Mouse (Mus musculus): ENCODE results near the gene Ggnbp2. TPM values are rescaled to one million over a fixed set of nuclear protein-coding genes. Genes with fewer than 3 reads are reported as not detected.

Gene Ggnbp2
- polyA plus RNA-seq, 1 experiment: 48.6 TPM

DNA sequence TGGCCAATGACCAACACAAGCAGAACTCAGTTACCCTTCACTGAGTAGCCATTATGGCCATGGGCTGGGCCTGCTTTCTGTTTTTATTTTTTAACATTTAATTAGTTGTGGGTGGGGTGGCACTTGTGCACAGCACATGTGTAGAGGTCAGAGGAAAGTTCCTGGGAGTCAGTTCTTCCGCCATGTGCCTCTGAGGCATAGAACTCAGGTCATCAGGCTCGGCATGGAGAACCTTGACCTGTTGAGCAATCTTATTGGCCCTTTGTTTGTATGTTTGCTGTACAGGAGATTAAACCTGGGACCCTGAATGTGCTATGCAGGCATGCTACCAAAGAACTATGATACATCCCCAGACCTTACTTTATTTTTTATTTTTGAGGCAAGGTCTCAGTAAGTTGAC lies 18.9 kb upstream of the Ggnbp2 start:
- TF ChIP-seq CTCF (conservative IDR thresholded peaks at IDR 0.05; ENCODE audit: insufficient read depth, insufficient read length, low read depth, low read length) (no peak), POLR2A (IDR thresholded peaks at IDR 0.05; ENCODE audit: low read depth, low read length) (no peak)
- Histone ChIP-seq H3K4me1 (ENCODE audit: control insufficient read depth, insufficient read depth, low read length) (peaks cover 6% of the 10 kb centered on the region; the same call in 1 of the 2 replicates), H3K36me3 (ENCODE audit: control insufficient read depth, insufficient read depth, low read length) (peaks cover 5% of the 10 kb centered on the region; the same call in 1 of the 2 replicates), H3K27me3 (replicated peaks; ENCODE audit: control insufficient read depth, insufficient read depth, low read length) (no peaks in the 10 kb centered on the region), H3K27ac (ENCODE audit: insufficient read depth, low read depth, low read length) (no peak overlapping the region), H3K4me3 (ENCODE audit: insufficient read depth, low read depth, low read length) (no peak overlapping the region)
- DNase-seq: no peak
- 55% methylated on average over 2 of the region's 2 CpGs for WGBS

DNA sequence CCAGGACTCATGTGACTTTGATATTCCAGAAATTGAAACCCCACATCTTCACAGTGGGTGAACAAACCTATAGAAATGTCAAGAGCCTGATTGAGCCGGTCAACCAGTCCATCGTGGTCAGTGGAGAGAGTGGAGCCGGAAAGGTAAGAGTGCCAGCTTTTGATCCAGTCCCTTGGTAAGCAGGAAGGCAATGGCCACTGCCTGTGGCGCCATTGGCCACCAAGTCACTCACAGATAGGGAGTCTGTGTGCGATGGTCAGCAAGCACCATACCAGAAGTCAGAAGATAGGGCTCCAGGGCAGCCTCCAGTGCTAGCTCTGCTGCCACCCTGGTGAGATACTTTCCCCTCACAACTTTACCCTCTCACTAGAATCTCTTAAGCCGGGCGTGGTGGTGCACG lies 17.4 kb upstream of the Ggnbp2 start:
- Histone ChIP-seq H3K4me1 (ENCODE audit: control insufficient read depth, insufficient read depth, low read length) (peaks cover 6% of the 10 kb centered on the region; the same call in 1 of the 2 replicates), H3K4me3 (ENCODE audit: insufficient read depth, low read depth, low read length) (no peak overlapping the region), H3K27me3 (replicated peaks; ENCODE audit: control insufficient read depth, insufficient read depth, low read length) (no peaks in the 10 kb centered on the region), H3K36me3 (ENCODE audit: control insufficient read depth, insufficient read depth, low read length) (peaks cover 5% of the 10 kb centered on the region; the same call in 1 of the 2 replicates), H3K27ac (ENCODE audit: insufficient read depth, low read depth, low read length) (no peak overlapping the region)
- no peak for TF ChIP-seq POLR2A (IDR thresholded peaks at IDR 0.05; ENCODE audit: low read depth, low read length)
- no peak for TF ChIP-seq CTCF (conservative IDR thresholded peaks at IDR 0.05; ENCODE audit: insufficient read depth, insufficient read length, low read depth, low read length)
- no peak for DNase-seq
- WGBS: 93% methylated on average over 8 of the region's 8 CpGs

DNA sequence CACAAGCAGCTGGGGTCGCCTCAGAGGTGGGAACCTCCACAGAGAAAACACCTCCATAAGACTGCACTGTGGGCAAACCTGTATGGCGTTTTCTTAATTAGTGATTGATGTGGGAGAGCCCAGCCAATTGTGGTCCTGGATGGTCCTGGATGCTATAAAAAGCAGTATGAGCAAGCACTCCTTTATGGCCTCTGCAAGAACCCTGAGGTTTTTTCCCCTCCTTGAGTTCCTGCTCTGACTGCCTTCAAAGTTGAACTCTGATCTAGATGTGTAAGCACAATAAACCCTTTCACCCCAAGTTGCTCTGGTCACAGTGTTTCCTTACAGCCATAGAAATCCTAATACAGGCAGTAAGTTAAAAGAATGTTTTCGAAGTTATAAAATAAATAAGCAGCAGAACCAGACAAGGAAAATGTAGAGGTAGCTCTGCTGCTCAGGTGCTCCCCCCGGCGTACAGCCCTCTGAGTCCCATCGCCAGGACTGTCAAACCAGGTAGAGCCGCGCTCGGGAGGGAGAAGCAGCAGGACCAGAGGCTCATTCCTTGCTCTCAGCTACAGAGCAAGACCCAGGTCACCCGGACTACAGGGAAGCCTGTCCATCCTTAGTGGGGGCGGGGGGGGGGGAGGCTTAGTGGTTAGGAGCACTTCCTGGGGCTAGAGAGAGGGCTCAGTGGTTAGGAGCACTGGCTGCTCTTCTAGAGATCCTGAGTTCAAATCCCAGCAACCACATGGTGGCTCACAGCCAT lies 16.3 kb upstream of the Ggnbp2 start:
- DNase-seq: peak; percentile 40
- Histone ChIP-seq H3K27me3 (replicated peaks; ENCODE audit: control insufficient read depth, insufficient read depth, low read length) (no peaks in the 10 kb centered on the region), H3K36me3 (ENCODE audit: control insufficient read depth, insufficient read depth, low read length) (peaks cover 5% of the 10 kb centered on the region; the same call in 1 of the 2 replicates), H3K27ac (ENCODE audit: insufficient read depth, low read depth, low read length) (peak overlapping the region; percentile 78), H3K4me3 (ENCODE audit: insufficient read depth, low read depth, low read length) (no peak overlapping the region), H3K4me1 (ENCODE audit: control insufficient read depth, insufficient read depth, low read length) (peaks cover 6% of the 10 kb centered on the region; the same call in 1 of the 2 replicates)
- TF ChIP-seq POLR2A (IDR thresholded peaks at IDR 0.05; ENCODE audit: low read depth, low read length): no peak
- TF ChIP-seq CTCF (conservative IDR thresholded peaks at IDR 0.05; ENCODE audit: insufficient read depth, insufficient read length, low read depth, low read length): no peak
- WGBS: 71% methylated on average over 11 of the region's 11 CpGs

DNA sequence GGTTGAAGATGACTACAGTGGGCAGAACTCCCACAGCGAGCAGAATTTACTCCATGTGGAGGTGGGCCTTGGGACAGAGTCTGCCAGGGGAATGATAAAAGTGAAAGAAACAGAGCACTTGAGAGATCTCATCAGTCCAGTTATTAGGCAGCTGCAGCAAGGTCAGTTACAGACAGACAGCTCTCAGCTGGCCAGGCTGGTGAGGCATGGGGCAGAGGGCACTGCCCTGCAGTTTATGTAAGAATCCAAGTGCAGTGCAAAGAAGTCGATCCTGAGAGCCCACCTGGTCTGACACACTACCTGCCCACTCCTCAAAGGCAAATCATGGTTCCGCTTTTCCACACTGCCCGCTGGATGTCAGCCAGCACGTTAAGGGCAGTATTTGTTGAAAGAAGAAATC lies 15.6 kb upstream of the Ggnbp2 start:
- 65% methylated on average over 5 of the region's 5 CpGs for WGBS
- peak; percentile 67 for DNase-seq
- H3K4me3 ChIP-seq (ENCODE audit: insufficient read depth, low read depth, low read length): no peak overlapping the region
- no peaks in the 10 kb centered on the region for H3K27me3 ChIP-seq (replicated peaks; ENCODE audit: control insufficient read depth, insufficient read depth, low read length)
- H3K4me1 ChIP-seq (ENCODE audit: control insufficient read depth, insufficient read depth, low read length): peaks cover 6% of the 10 kb centered on the region; the same call in 1 of the 2 replicates
- H3K36me3 ChIP-seq (ENCODE audit: control insufficient read depth, insufficient read depth, low read length): peaks cover 5% of the 10 kb centered on the region; the same call in 1 of the 2 replicates
- TF ChIP-seq CTCF (conservative IDR thresholded peaks at IDR 0.05; ENCODE audit: insufficient read depth, insufficient read length, low read depth, low read length) (no peak), POLR2A (IDR thresholded peaks at IDR 0.05; ENCODE audit: low read depth, low read length) (no peak)
- H3K27ac ChIP-seq (ENCODE audit: insufficient read depth, low read depth, low read length): peak overlapping the region; percentile 78

DNA sequence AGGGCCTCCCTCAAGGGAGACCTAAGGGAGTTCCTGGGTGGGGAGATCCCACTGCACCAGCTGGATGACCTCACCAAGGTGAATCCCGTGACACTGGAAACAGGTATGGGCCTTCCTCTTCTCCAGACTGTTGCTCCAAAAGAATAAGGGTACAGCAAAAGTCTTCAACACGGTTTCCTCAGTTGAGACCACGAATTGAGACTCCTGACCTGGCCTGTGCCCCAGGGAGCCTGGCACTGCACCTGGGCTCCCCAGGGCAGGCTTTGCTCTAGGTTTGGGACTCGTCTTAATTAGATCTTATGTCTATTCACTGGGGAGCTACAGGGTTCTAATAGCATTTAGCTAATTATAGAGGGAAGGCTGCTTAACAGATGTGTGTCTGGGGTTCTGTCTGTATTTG lies 14.6 kb upstream of the Ggnbp2 start:
- Histone ChIP-seq H3K4me3 (ENCODE audit: insufficient read depth, low read depth, low read length) (no peak overlapping the region), H3K27me3 (replicated peaks; ENCODE audit: control insufficient read depth, insufficient read depth, low read length) (no peaks in the 10 kb centered on the region), H3K27ac (ENCODE audit: insufficient read depth, low read depth, low read length) (peak overlapping the region; percentile 9; the same call in 1 of the 2 replicates), H3K4me1 (ENCODE audit: control insufficient read depth, insufficient read depth, low read length) (peaks cover 6% of the 10 kb centered on the region; the same call in 1 of the 2 replicates), H3K36me3 (ENCODE audit: control insufficient read depth, insufficient read depth, low read length) (peaks cover 5% of the 10 kb centered on the region; the same call in 1 of the 2 replicates)
- no peak for DNase-seq
- 81% methylated on average over 4 of the region's 4 CpGs for WGBS
- no peak for TF ChIP-seq POLR2A (IDR thresholded peaks at IDR 0.05; ENCODE audit: low read depth, low read length)
- no peak for TF ChIP-seq CTCF (conservative IDR thresholded peaks at IDR 0.05; ENCODE audit: insufficient read depth, insufficient read length, low read depth, low read length)

DNA sequence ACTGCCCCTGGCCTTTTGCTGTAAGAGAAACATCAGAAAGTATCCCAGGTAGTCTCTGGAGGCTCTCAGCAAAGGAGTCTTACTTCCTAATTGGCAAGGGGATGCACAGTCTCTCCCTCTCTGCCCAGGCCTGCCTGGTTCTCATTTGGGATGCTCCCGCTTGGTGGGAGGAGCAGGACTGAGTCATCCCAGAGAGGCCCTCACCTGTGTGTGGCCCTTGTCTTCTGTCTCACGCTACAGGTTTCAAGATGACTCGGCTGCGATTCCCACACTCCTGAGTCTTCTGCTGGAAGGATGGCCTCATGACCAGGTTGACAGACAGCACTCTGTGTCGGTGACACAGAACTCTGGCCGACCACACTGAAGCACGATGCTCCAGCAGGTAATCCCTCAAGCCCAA lies 11.7 kb upstream of the Ggnbp2 start:
- no peak for DNase-seq
- no peak overlapping the region for H3K4me3 ChIP-seq (ENCODE audit: insufficient read depth, low read depth, low read length)
- peaks cover 9% of the 10 kb centered on the region; the same call in 1 of the 2 replicates for H3K4me1 ChIP-seq (ENCODE audit: control insufficient read depth, insufficient read depth, low read length)
- peaks cover 1% of the 10 kb centered on the region; the same call in 1 of the 2 replicates for H3K36me3 ChIP-seq (ENCODE audit: control insufficient read depth, insufficient read depth, low read length)
- no peak overlapping the region for H3K27ac ChIP-seq (ENCODE audit: insufficient read depth, low read depth, low read length)
- no peaks in the 10 kb centered on the region for H3K27me3 ChIP-seq (replicated peaks; ENCODE audit: control insufficient read depth, insufficient read depth, low read length)
- no peak for TF ChIP-seq POLR2A (IDR thresholded peaks at IDR 0.05; ENCODE audit: low read depth, low read length)
- TF ChIP-seq CTCF (conservative IDR thresholded peaks at IDR 0.05; ENCODE audit: insufficient read depth, insufficient read length, low read depth, low read length): no peak
- 94% methylated on average over 7 of the region's 7 CpGs for WGBS

DNA sequence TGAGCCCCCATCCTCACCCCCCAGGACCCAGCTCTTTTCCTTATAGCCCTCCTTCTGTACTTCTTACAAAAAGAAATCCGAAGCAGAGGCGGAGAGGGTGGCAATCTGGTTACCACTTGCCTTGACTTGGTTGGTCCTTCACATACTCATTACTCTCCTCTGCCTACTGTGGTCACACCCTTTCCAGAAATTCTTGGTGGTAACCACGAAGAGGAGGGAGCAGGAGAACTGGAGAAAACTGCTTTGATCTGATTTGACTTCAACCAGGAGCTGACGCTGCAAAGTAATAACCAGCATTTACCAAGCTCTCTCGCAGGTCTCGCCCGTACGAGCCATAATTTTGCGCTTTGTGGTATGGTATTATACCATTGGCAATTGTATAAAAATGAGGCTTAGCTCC lies 10.4 kb upstream of the Ggnbp2 start:
- Histone ChIP-seq H3K4me1 (ENCODE audit: control insufficient read depth, insufficient read depth, low read length) (peaks cover 5% of the 10 kb centered on the region; the same call in 1 of the 2 replicates), H3K4me3 (ENCODE audit: insufficient read depth, low read depth, low read length) (peak overlapping the region; percentile 85), H3K36me3 (ENCODE audit: control insufficient read depth, insufficient read depth, low read length) (peaks cover 1% of the 10 kb centered on the region; the same call in 1 of the 2 replicates), H3K27ac (ENCODE audit: insufficient read depth, low read depth, low read length) (peak overlapping the region; percentile 87), H3K27me3 (replicated peaks; ENCODE audit: control insufficient read depth, insufficient read depth, low read length) (no peaks in the 10 kb centered on the region)
- no peak for DNase-seq
- TF ChIP-seq CTCF (conservative IDR thresholded peaks at IDR 0.05; ENCODE audit: insufficient read depth, insufficient read length, low read depth, low read length) (no peak), POLR2A (IDR thresholded peaks at IDR 0.05; ENCODE audit: low read depth, low read length) (no peak)
- WGBS: 28% methylated on average over 9 of the region's 9 CpGs

All from kidney, adult 2 months (tissue).